Mouse (Mus musculus) forebrain, embryonic 10.5 days (tissue): ENCODE data around the gene Chmp1a. TPM values are rescaled to one million over a fixed set of nuclear protein-coding genes. Genes with fewer than 3 reads are reported as not detected.
"Not testable (repeated sequence)": the region's sequence is repeated elsewhere in the genome, so short reads cannot be mapped to it uniquely, and the experiment has no call there.

ENCODE experiments used
- DNase-seq: peaks from one replicate; pipeline ENCODE4 v3.0.0-alpha.2; 2017; ENCODE audit warnings: low spot score; ENCODE audit errors: extremely low spot score
- H3K27ac ChIP-seq: fragments of 300-500 bp; sonication (generic); 2 replicates; pipeline ENCODE4 v1.5.1; 2016; ENCODE audit warnings: mild to moderate bottlenecking
- H3K27me3 ChIP-seq: fragments of 300-500 bp; sonication (generic); 2 replicates; pipeline ENCODE4 v1.6.1; 2016; ENCODE audit warnings: mild to moderate bottlenecking; ENCODE audit not compliant: poor library complexity, severe bottlenecking
- H3K36me3 ChIP-seq: fragments of 300-500 bp; sonication (generic); replicated peaks from 2 replicates; pipeline ENCODE4 v1.6.1; 2016; ENCODE audit warnings: mild to moderate bottlenecking, moderate library complexity
- H3K4me1 ChIP-seq: fragments of 300-500 bp; sonication (generic); 2 replicates; pipeline ENCODE4 v1.6.1; 2016
- H3K4me3 ChIP-seq: fragments of 300-500 bp; sonication (generic); 2 replicates; pipeline ENCODE4 v1.5.1; 2016; ENCODE audit warnings: mild to moderate bottlenecking, moderate library complexity
- H3K9me3 ChIP-seq: fragments of 300-500 bp; sonication (generic); 2 replicates; pipeline ENCODE4 v1.6.1; 2016; ENCODE audit warnings: mild to moderate bottlenecking, moderate library complexity
- WGBS: fragments of 180-500 bp; shearing (Covaris S2); methylation state at CpG from one replicate; pipeline ENCODE4 v1.1.7; 2016; 5-methylcytosine and 5-hydroxymethylcytosine counted together
- polyA plus RNA-seq: library from polyadenylated mRNA; unstranded; fragments of >200 nt; fragmentation: Nextera tagmentation; extraction: Ambion mirVana; gene quantifications from 2 replicates; pipeline ENCODE4 v1.2.1, GENCODE M21; 2016

The Chmp1a gene
- polyA plus RNA-seq, 1 experiment from 2014 or later = 144 TPM

- Histone ChIP-seq H3K4me1 (peaks cover 20% of the 10 kb centered on the region), H3K4me3 (peak within 1 kb of the TSS; percentile 87), H3K36me3 (peaks cover 35% of the 10 kb centered on the region), H3K27ac (peak within 1 kb of the TSS; percentile 88), H3K9me3 (no peaks in the 10 kb centered on the region), H3K27me3 (no peaks in the 10 kb centered on the region)
- DNase-seq = peak; percentile 93
- WGBS = 4% methylated on average over 59 of the region's 59 CpGs
These were observed 12.0 kb upstream of the Chmp1a start, which contains the start of gene Cdk10 for GRCm38 (mm10) chr8:123224278-123225266. TSS of gene Cdk10 (plus strand) at chr8:123224842.

DNA sequence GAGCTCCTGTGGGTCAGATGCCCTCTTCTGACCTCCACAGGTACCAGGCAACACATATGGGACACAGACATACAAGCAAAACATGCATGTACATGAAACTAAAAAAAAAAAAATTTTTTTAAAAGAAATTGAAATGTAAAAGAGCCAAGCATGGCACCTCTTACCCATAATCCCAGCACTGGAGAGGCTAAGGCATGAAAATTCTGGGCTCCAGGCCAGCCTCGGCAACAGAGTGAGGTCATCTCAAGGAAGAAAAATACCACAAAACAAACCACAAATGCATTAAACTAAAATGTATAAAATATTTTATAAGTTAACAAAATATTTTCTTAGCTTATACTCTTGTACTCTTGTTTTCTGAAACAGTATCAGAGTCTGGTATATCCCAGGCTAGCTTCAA lies 8.4 kb upstream of the Chmp1a start:
- Histone ChIP-seq H3K27me3 (no peaks in the 10 kb centered on the region), H3K9me3 (no peaks in the 10 kb centered on the region), H3K4me3 (no peak overlapping the region), H3K36me3 (no peaks in the 10 kb centered on the region), H3K4me1 (peaks cover 18% of the 10 kb centered on the region), H3K27ac (no peak overlapping the region)
- DNase-seq = no peak
- 93% methylated on average over 1 of the region's 1 CpGs for WGBS

DNA sequence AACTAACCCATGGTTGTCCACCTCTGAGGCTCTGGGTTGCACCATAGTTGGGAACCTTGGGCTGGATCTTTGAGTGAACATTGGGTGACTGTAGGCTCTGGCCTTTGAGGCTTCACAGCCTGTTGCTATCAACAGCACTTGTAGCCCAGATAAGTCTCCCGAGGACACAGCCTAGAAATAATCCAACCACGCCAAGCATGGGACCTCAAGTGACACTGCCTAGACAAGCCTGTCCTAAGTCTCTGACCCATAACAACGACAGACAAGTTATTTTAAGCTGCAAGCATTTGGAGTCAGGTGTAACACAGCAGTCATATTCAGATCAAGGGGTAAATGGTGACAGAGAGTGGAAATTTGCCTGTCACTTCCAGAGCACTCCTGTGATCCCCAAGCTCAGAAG lies 2.9 kb upstream of the Chmp1a start:
- Histone ChIP-seq H3K27ac (no peak overlapping the region), H3K4me1 (peaks cover 28% of the 10 kb centered on the region), H3K9me3 (no peaks in the 10 kb centered on the region), H3K4me3 (no peak overlapping the region), H3K27me3 (no peaks in the 10 kb centered on the region), H3K36me3 (peaks cover 6% of the 10 kb centered on the region; the same call in 1 of the 2 replicates)
- 82% methylated on average over 3 of the region's 3 CpGs for WGBS
- no peak for DNase-seq

GRCm38 (mm10) chr8:123213118-123213772 lies 682 bp upstream of the Chmp1a start:
- Histone ChIP-seq H3K27me3 (no peaks in the 10 kb centered on the region), H3K27ac (peak overlapping the region; percentile 87), H3K36me3 (peaks cover 28% of the 10 kb centered on the region), H3K9me3 (no peaks in the 10 kb centered on the region), H3K4me1 (peaks cover 28% of the 10 kb centered on the region), H3K4me3 (peak overlapping the region; percentile 97)
- no peak for DNase-seq
- WGBS = 26% methylated on average over 22 of the region's 22 CpGs

DNA sequence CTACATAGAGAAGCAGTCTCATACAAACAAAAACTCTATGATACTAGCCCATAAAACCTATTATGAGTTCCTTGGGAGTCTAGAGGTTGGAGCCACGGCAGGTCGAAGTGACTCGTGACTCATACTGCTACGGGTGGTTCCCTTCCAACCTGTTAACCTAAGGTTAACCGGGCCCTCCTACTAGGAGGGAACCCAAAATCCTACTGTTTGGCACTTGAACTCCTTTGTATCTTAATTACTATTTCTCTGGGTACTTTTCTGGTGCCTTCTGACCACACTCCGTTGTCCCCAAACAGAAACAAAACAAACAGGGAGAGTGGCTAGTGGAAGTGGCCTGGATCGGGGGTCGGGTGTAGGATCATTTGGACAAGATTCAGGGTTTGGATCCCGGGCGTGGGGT lies 687 bp downstream of the Chmp1a start:
- no peaks in the 10 kb centered on the region for H3K27me3 ChIP-seq
- H3K27ac ChIP-seq = peak overlapping the region; percentile 87
- 52% methylated on average over 10 of the region's 10 CpGs for WGBS

GRCm38 (mm10) chr8:123203571-123203970 lies 9.0 kb downstream of the Chmp1a start:
- Histone ChIP-seq H3K4me3 (no peak overlapping the region), H3K27ac (no peak overlapping the region), H3K27me3 (no peaks in the 10 kb centered on the region), H3K4me1 (no peaks in the 10 kb centered on the region), H3K9me3 (no peaks in the 10 kb centered on the region), H3K36me3 (peaks cover 47% of the 10 kb centered on the region)
- 90% methylated on average over 3 of the region's 3 CpGs for WGBS
- DNase-seq = no peak

More for the DNA sequence above, 687 bp downstream of the Chmp1a start:
- H3K4me1 ChIP-seq = peaks cover 28% of the 10 kb centered on the region
- H3K36me3 ChIP-seq = peaks cover 42% of the 10 kb centered on the region
- H3K9me3 ChIP-seq = no peaks in the 10 kb centered on the region
- H3K4me3 ChIP-seq = peak overlapping the region; percentile 97
- DNase-seq = no peak

- Histone ChIP-seq H3K27ac (no peak overlapping the region), H3K9me3 (no peaks in the 10 kb centered on the region), H3K36me3 (peaks cover 35% of the 10 kb centered on the region), H3K27me3 (no peaks in the 10 kb centered on the region), H3K4me3 (no peak overlapping the region), H3K4me1 (no peaks in the 10 kb centered on the region)
- peak; percentile 80 for DNase-seq
- 34% methylated on average over 5 of the region's 5 CpGs for WGBS
These were observed 10.3 kb downstream of the Chmp1a start for GRCm38 (mm10) chr8:123202288-123202687.

DNA sequence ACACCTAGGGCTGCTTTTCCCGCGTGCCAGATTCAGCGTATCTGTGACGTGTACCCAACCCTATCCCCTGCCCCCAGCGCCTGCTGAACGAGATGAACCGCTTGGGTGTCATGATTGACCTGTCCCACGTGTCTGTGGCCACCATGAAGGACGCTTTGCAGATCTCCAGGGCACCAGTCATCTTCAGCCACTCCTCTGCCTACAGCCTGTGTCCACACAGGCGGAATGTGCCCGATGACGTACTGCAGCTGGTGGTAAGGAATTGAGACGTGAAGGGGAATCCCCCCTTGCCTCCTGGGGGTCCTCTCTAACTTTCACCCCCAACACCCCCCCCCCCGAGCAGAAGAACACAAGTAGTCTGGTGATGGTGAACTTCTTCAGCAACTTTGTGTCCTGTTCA lies 12.7 kb downstream of the Chmp1a start:
- 80% methylated on average over 14 of the region's 14 CpGs for WGBS
- Histone ChIP-seq H3K36me3 (peaks cover 16% of the 10 kb centered on the region), H3K27ac (no peak overlapping the region), H3K4me1 (no peaks in the 10 kb centered on the region), H3K27me3 (no peaks in the 10 kb centered on the region), H3K9me3 (no peaks in the 10 kb centered on the region), H3K4me3 (no peak overlapping the region)
- DNase-seq = no peak

DNA sequence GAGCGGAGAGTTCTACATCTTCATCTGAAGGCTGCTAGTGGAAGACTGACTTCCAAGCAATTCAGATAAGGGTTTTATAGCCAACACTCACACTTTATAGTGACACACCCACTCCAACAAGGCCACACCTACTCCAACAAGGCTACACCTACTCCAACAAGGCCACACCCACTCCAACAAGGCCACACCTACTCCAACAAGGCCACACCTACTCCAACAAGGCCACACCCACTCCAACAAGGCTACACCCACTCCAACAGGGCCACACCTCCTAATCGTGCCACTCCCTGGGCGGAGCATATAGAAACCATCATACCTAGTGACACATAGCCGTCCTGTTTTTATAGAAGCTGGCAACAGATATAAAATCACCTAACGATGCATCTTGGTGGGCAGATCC lies 15.5 kb downstream of the Chmp1a start:
- not testable (repeated sequence) for H3K4me3 ChIP-seq, DNase-seq, H3K9me3 ChIP-seq, H3K27ac ChIP-seq, H3K4me1 ChIP-seq, H3K27me3 ChIP-seq, H3K36me3 ChIP-seq
- 82% methylated on average over 5 of the region's 5 CpGs for WGBS

DNA sequence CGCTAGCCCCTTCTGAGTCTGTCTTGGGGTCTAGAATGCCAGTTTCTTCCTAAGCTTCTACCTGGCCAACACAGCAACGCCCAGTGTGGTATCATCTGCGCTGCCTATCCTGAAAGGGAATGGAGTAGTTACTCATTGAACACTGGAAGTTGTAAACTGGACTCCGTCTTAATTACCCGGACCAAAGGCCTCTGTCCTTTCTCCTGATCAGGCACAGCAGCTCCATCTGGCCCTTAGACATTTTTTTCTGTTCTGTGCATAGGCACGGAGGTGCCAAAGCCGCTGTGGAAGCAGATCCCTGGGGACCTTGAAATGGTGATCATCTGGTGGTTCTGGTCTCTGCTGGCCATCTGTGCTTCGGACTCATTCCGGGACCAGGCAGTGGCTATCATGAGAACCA lies 18.8 kb downstream of the Chmp1a start:
- Histone ChIP-seq H3K9me3 (no peaks in the 10 kb centered on the region), H3K4me1 (peaks cover 18% of the 10 kb centered on the region), H3K27me3 (peaks cover 5% of the 10 kb centered on the region; the same call in 1 of the 2 replicates), H3K4me3 (no peak overlapping the region), H3K27ac (no peak overlapping the region), H3K36me3 (0 out of 2 replicates have a peak, but pooled peaks cover 3% of the 10 kb centered on the region)
- no peak for DNase-seq
- 90% methylated on average over 9 of the region's 9 CpGs for WGBS

DNA sequence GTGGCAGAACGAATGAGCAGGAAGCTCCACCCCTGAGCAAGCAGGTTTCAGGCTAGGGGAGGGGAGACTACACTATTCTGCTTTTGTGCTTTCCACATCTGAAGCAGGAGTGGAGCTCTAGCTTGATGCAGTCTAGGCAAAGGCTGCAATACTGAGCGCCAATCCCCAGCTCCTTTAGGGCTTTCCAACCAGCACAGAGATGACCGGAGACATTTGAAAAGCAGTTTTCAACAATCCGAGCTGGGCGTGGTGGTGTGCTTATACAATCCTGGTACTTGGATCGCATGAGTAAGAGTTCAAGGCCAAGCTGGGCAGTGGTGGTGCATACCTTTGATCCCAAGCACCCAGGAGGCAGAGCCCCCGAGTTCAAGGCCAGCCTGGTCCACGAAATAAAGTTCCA lies 20.7 kb downstream of the Chmp1a start:
- WGBS = 66% methylated on average over 8 of the region's 8 CpGs
- peak; percentile 12 for DNase-seq
- Histone ChIP-seq H3K4me1 (peaks cover 35% of the 10 kb centered on the region), H3K27ac (no peak overlapping the region), H3K4me3 (no peak overlapping the region), H3K9me3 (no peaks in the 10 kb centered on the region), H3K36me3 (0 out of 2 replicates have a peak, but pooled peaks cover 1% of the 10 kb centered on the region), H3K27me3 (peaks cover 5% of the 10 kb centered on the region; the same call in 1 of the 2 replicates)

- DNase-seq = peak; percentile 78
- H3K27ac ChIP-seq = no peak overlapping the region; the same call in none of the 2 replicates
- H3K4me1 ChIP-seq = peaks cover 47% of the 10 kb centered on the region
- H3K36me3 ChIP-seq = no peaks in the 10 kb centered on the region
- 5% methylated on average over 9 of the region's 9 CpGs for WGBS
- H3K27me3 ChIP-seq = peaks cover 5% of the 10 kb centered on the region; the same call in 1 of the 2 replicates
- peak overlapping the region; percentile 6; the same call in 1 of the 2 replicates for H3K4me3 ChIP-seq
- H3K9me3 ChIP-seq = no peaks in the 10 kb centered on the region
These were observed 21.9 kb downstream of the Chmp1a start for GRCm38 (mm10) chr8:123190678-123191077.
